Comparison of ENCODE assay signal across 22 mouse cellular contexts in genomic region chr6:53459995-53460747, GRCm38 (mm10).
DNase-seq lines count a peak whose midpoint lies in the region; ATAC-seq lines count a peak whose summit lies in the region.
"Had no signal": no experiment of that assay in that cellular context is flagged by ENCODE, and none has a peak within 500 bp of the region (broad histone marks: within the 10 kb centered on the region; RNA-seq: fewer than 3 reads in every experiment).

No protein-coding gene starts in this region.

- no peaks in the 10 kb centered on the region for H3K27me3 ChIP-seq in limb, embryonic 12.5 days
- 0 out of 2 replicates have a peak, but pooled peaks cover 4% of the 10 kb centered on the region for H3K27me3 ChIP-seq in limb, embryonic 10.5 days (ENCODE audit: low read depth, poor library complexity, severe bottlenecking)
- H3K27me3 ChIP-seq in limb, embryonic 15.5 days = no peaks in the 10 kb centered on the region
- no peaks in the 10 kb centered on the region for H3K27me3 ChIP-seq in liver, embryonic 11.5 days (replicated peaks; ENCODE audit: control insufficient read depth, insufficient read depth, low read length)
- H3K27me3 ChIP-seq in embryonic facial prominence, embryonic 10.5 days (replicated peaks; ENCODE audit: low read depth, poor library complexity, severe bottlenecking) = 0 out of 2 replicates have a peak, but pooled peaks cover 2% of the 10 kb centered on the region
- H3K27me3 ChIP-seq: forebrain, embryonic 13.5 days; heart, embryonic 15.5 days; hindbrain, embryonic 13.5 days; Patski had no signal

- WGBS in limb, embryonic 12.5 days = 84% methylated on average over 6 of the region's 6 CpGs
- 92% methylated on average over 6 of the region's 6 CpGs for WGBS in limb, embryonic 10.5 days
- WGBS in limb, embryonic 15.5 days = 80% methylated on average over 6 of the region's 6 CpGs
- 81% methylated on average over 6 of the region's 6 CpGs for WGBS in liver, embryonic 11.5 days
- WGBS in embryonic facial prominence, embryonic 10.5 days = 91% methylated on average over 6 of the region's 6 CpGs

- no peaks in the 10 kb centered on the region for H3K36me3 ChIP-seq in limb, embryonic 12.5 days
- no peaks in the 10 kb centered on the region for H3K36me3 ChIP-seq in limb, embryonic 10.5 days
- H3K36me3 ChIP-seq in limb, embryonic 15.5 days = no peaks in the 10 kb centered on the region
- no peaks in the 10 kb centered on the region for H3K36me3 ChIP-seq in liver, embryonic 11.5 days (ENCODE audit: control insufficient read depth, insufficient read depth, low read length)
- no peaks in the 10 kb centered on the region for H3K36me3 ChIP-seq in embryonic facial prominence, embryonic 10.5 days (replicated peaks)
- H3K36me3 ChIP-seq: heart, embryonic 15.5 days; hindbrain, embryonic 13.5 days had no signal

- no peak overlapping the region for H3K4me2 ChIP-seq in limb, embryonic 12.5 days
- H3K4me2 ChIP-seq in limb, embryonic 15.5 days = no peak overlapping the region
- no peak overlapping the region for H3K4me2 ChIP-seq in liver, embryonic 11.5 days
- H3K4me2 ChIP-seq: forebrain, embryonic 13.5 days; heart, embryonic 11.5 days; heart, embryonic 15.5 days; hindbrain, embryonic 13.5 days had no signal

- H3K4me1 ChIP-seq in limb, embryonic 12.5 days (replicated peaks) = peaks cover 61% of the 10 kb centered on the region
- H3K4me1 ChIP-seq in limb, embryonic 10.5 days = peaks cover 15% of the 10 kb centered on the region
- peaks cover 47% of the 10 kb centered on the region for H3K4me1 ChIP-seq in limb, embryonic 15.5 days
- H3K4me1 ChIP-seq in liver, embryonic 11.5 days (replicated peaks; ENCODE audit: control insufficient read depth, insufficient read depth, low read length) = no peaks in the 10 kb centered on the region
- H3K4me1 ChIP-seq in embryonic facial prominence, embryonic 10.5 days = peaks cover 30% of the 10 kb centered on the region
- H3K4me1 ChIP-seq: heart, embryonic 15.5 days had no signal

- ATAC-seq in limb, embryonic 12.5 days (ENCODE audit: insufficient number of reproducible peaks, insufficient read depth, low FRiP score, low TSS enrichment, low read depth) = no peak
- ATAC-seq in common myeloid progenitor, adult 5-6 weeks (replicated peaks; ENCODE audit: low read depth, poor library complexity, severe bottlenecking) = 0 out of 2 replicates have a peak, but pooled peaks have one; percentile 39
- no peak for ATAC-seq in limb, embryonic 15.5 days (ENCODE audit: insufficient number of reproducible peaks, low FRiP score, low TSS enrichment, low read depth)
- peak; percentile 55 for ATAC-seq in megakaryocyte progenitor cell, adult 5-6 weeks (replicated peaks; ENCODE audit: poor library complexity)
- no peak for ATAC-seq in liver, embryonic 11.5 days (replicated peaks; ENCODE audit: low FRiP score)
- ATAC-seq: forebrain, embryonic 13.5 days; Patski had no signal

- H3K4me3 ChIP-seq in limb, embryonic 12.5 days (replicated peaks) = no peak overlapping the region
- H3K4me3 ChIP-seq in limb, embryonic 10.5 days = no peak overlapping the region
- H3K4me3 ChIP-seq in limb, embryonic 15.5 days = no peak overlapping the region
- H3K4me3 ChIP-seq in liver, embryonic 11.5 days (ENCODE audit: low read depth, low read length) = no peak overlapping the region
- H3K4me3 ChIP-seq in embryonic facial prominence, embryonic 10.5 days = no peak overlapping the region
- H3K4me3 ChIP-seq: forebrain, embryonic 13.5 days; gastrocnemius, adult 2 months; heart, embryonic 15.5 days; hindbrain, embryonic 13.5 days had no signal

- peak overlapping the region; percentile 84 for H3K27ac ChIP-seq in limb, embryonic 12.5 days
- no peak overlapping the region for H3K27ac ChIP-seq in limb, embryonic 10.5 days
- peak overlapping the region; percentile 74 for H3K27ac ChIP-seq in limb, embryonic 15.5 days
- H3K27ac ChIP-seq in liver, embryonic 11.5 days (ENCODE audit: low read depth, low read length) = no peak overlapping the region
- no peak overlapping the region for H3K27ac ChIP-seq in embryonic facial prominence, embryonic 10.5 days (replicated peaks)
- H3K27ac ChIP-seq: forebrain, embryonic 13.5 days; gastrocnemius, adult 2 months; heart, embryonic 15.5 days; hindbrain, embryonic 13.5 days had no signal

- no peak overlapping the region for H3K9ac ChIP-seq in limb, embryonic 12.5 days (replicated peaks)
- H3K9ac ChIP-seq in limb, embryonic 15.5 days = no peak overlapping the region
- no peak overlapping the region for H3K9ac ChIP-seq in liver, embryonic 11.5 days (ENCODE audit: low read depth, low read length)
- H3K9ac ChIP-seq: forebrain, embryonic 13.5 days; heart, embryonic 15.5 days; hindbrain, embryonic 13.5 days had no signal

- DNase-seq in limb, embryonic 10.5 days (ENCODE audit: low spot score) = no peak
- DNase-seq in liver, embryonic 11.5 days (ENCODE audit: low spot score) = no peak
- DNase-seq in embryonic facial prominence, embryonic 10.5 days (ENCODE audit: low spot score) = no peak
- DNase-seq in spleen, postnatal 10 days (ENCODE audit: low spot score in 2 of 2) = no peak
- DNase-seq: adrenal gland, adult 8-10 months; adrenal gland, postnatal 36 days; cerebellum, adult 11-12 months; cerebellum, adult 9-10 months; cerebellum, postnatal 25 days; gastrocnemius, adult 2 months; gastrocnemius, postnatal 25 days; heart, adult 18-20 months; heart, postnatal 14 days had no signal

- no peaks in the 10 kb centered on the region for H3K9me3 ChIP-seq in limb, embryonic 12.5 days
- H3K9me3 ChIP-seq in limb, embryonic 10.5 days (replicated peaks) = no peaks in the 10 kb centered on the region
- no peaks in the 10 kb centered on the region for H3K9me3 ChIP-seq in limb, embryonic 15.5 days
- H3K9me3 ChIP-seq in liver, embryonic 11.5 days (ENCODE audit: control insufficient read depth, low read length) = no peaks in the 10 kb centered on the region
- H3K9me3 ChIP-seq in embryonic facial prominence, embryonic 10.5 days = no peaks in the 10 kb centered on the region
- H3K9me3 ChIP-seq: forebrain, embryonic 13.5 days; heart, embryonic 15.5 days; hindbrain, embryonic 13.5 days had no signal

Comparison
In these comparisons a context has a peak if more than half of its experiments do, and no peak if none do; other contexts are left out.
1. H3K27ac ChIP-seq: peak in limb, embryonic 12.5 days (single experiment) and limb, embryonic 15.5 days (single experiment); none in limb, embryonic 10.5 days (single experiment), liver, embryonic 11.5 days (single experiment) and embryonic facial prominence, embryonic 10.5 days (single experiment).
2. ATAC-seq: peak in common myeloid progenitor, adult 5-6 weeks (single experiment) and megakaryocyte progenitor cell, adult 5-6 weeks (single experiment); none in limb, embryonic 12.5 days (single experiment), limb, embryonic 15.5 days (single experiment) and liver, embryonic 11.5 days (single experiment).